Mouse (Mus musculus) testis, adult 2 months (tissue): ENCODE measurements around the gene Sidt1. TPM values are rescaled to one million over a fixed set of nuclear protein-coding genes. Genes with fewer than 3 reads are reported as not detected.
"Not testable (repeated sequence)": the region's sequence is repeated elsewhere in the genome, so short reads cannot be mapped to it uniquely, and the experiment has no call there.

Source experiments
- H3K27ac ChIP-seq: fragments of 200-500 bp; 2 replicates; pipeline ENCODE4 v1.5.1; 2012; ENCODE audit warnings: low read depth, low read length; ENCODE audit not compliant: control insufficient read depth, insufficient read depth
- H3K27me3 ChIP-seq: fragments of 200-500 bp; 2 replicates; pipeline ENCODE4 v1.6.1; 2012; ENCODE audit warnings: mild to moderate bottlenecking, low read length, moderate library complexity; ENCODE audit not compliant: control insufficient read depth, insufficient read depth
- H3K36me3 ChIP-seq: fragments of 200-500 bp; 2 replicates; pipeline ENCODE4 v1.6.1; 2012; ENCODE audit warnings: mild to moderate bottlenecking, low read length; ENCODE audit not compliant: control insufficient read depth, insufficient read depth
- H3K4me1 ChIP-seq: fragments of 200-500 bp; 2 replicates; pipeline ENCODE4 v1.6.1; 2012; ENCODE audit warnings: low read length; ENCODE audit not compliant: control insufficient read depth, insufficient read depth
- H3K4me3 ChIP-seq: fragments of 200-500 bp; 2 replicates; pipeline ENCODE4 v1.5.1; 2012; ENCODE audit warnings: low read depth, mild to moderate bottlenecking, low read length, moderate library complexity, mixed read lengths; ENCODE audit not compliant: control insufficient read depth
- CTCF ChIP-seq: fragments of 200-500 bp; IDR thresholded peaks from 2 replicates; pipeline ENCODE4 v1.5.1; 2012; ENCODE audit warnings: low read depth, mild to moderate bottlenecking, inconsistent platforms, low read length, moderate library complexity; ENCODE audit not compliant: control insufficient read depth, insufficient read depth, insufficient replicate concordance
- POLR2A ChIP-seq: fragments of 200-500 bp; IDR thresholded peaks from 2 replicates; pipeline ENCODE4 v1.6.1; 2012; ENCODE audit warnings: low read depth, mild to moderate bottlenecking, inconsistent platforms, low read length, moderate library complexity; ENCODE audit not compliant: control insufficient read depth
- polyA plus RNA-seq: library from polyadenylated mRNA; depleted of rRNA; stranded (reverse); fragments of >200 nt; gene quantifications from 2 replicates; pipeline ENCODE4 v1.2.3, GENCODE M21; 2012

Gene Sidt1
- polyA plus RNA-seq, 1 experiment = 0.15 TPM

- H3K27ac ChIP-seq = no peak overlapping the region
- H3K4me3 ChIP-seq = no peak overlapping the region
- peaks cover 3% of the 10 kb centered on the region; the same call in 1 of the 2 replicates for H3K4me1 ChIP-seq
- no peaks in the 10 kb centered on the region for H3K36me3 ChIP-seq
- H3K27me3 ChIP-seq = no peaks in the 10 kb centered on the region
- TF ChIP-seq POLR2A (no peak), CTCF (no peak)
Measured at GRCm38 (mm10) chr16:44302126-44302892, 30.7 kb downstream of the Sidt1 start.

- H3K27ac ChIP-seq = no peak overlapping the region
- peak overlapping the region; percentile 43 for H3K4me3 ChIP-seq
- no peaks in the 10 kb centered on the region for H3K36me3 ChIP-seq
- TF ChIP-seq POLR2A (no peak), CTCF (peak; percentile 55)
- H3K4me1 ChIP-seq = peaks cover 3% of the 10 kb centered on the region; the same call in 1 of the 2 replicates
- no peaks in the 10 kb centered on the region for H3K27me3 ChIP-seq
Measured at GRCm38 (mm10) chr16:44299438-44300093, 33.4 kb downstream of the Sidt1 start.

- no peaks in the 10 kb centered on the region for H3K27me3 ChIP-seq
- H3K27ac ChIP-seq = no peak overlapping the region
- no peaks in the 10 kb centered on the region for H3K4me1 ChIP-seq
- no peaks in the 10 kb centered on the region for H3K36me3 ChIP-seq
- no peak overlapping the region for H3K4me3 ChIP-seq
- no peak for TF ChIP-seq POLR2A
- no peak for TF ChIP-seq CTCF
Measured at GRCm38 (mm10) chr16:44293960-44294359, 39.0 kb downstream of the Sidt1 start.

- not testable (repeated sequence) for H3K4me3 ChIP-seq, H3K36me3 ChIP-seq, H3K27me3 ChIP-seq, H3K27ac ChIP-seq, H3K4me1 ChIP-seq
Measured at GRCm38 (mm10) chr16:44292681-44293080, 40.3 kb downstream of the Sidt1 start.

- TF ChIP-seq CTCF = no peak
- no peak for TF ChIP-seq POLR2A
- Histone ChIP-seq H3K4me1 (no peaks in the 10 kb centered on the region), H3K27me3 (no peaks in the 10 kb centered on the region), H3K4me3 (no peak overlapping the region), H3K36me3 (no peaks in the 10 kb centered on the region), H3K27ac (no peak overlapping the region)
Measured at GRCm38 (mm10) chr16:44289004-44289648, 43.9 kb downstream of the Sidt1 start.

- no peaks in the 10 kb centered on the region for H3K36me3 ChIP-seq
- no peak overlapping the region for H3K4me3 ChIP-seq
- no peaks in the 10 kb centered on the region for H3K27me3 ChIP-seq
- no peaks in the 10 kb centered on the region for H3K4me1 ChIP-seq
- H3K27ac ChIP-seq = no peak overlapping the region
- TF ChIP-seq POLR2A = no peak
- TF ChIP-seq CTCF = no peak
Measured at GRCm38 (mm10) chr16:44287356-44287950, 45.5 kb downstream of the Sidt1 start.
